Mouse (Mus musculus): Measurements from ENCODE around the gene Deaf1.

The Deaf1 gene

GRCm38 (mm10) chr7:141327469-141328372 is at the start of gene Deaf1, which contains the start of gene Tmem80:
Gene Deaf1, minus strand, starts transcription at chr7:141327690.
Gene Tmem80, plus strand, starts transcription at chr7:141327739.
- in situ Hi-C loops (cut with MboI; ENCODE audit: low pct_unique_long_range_greater_than_20kb in 1 of 2, low sequenced_read_pairs in 2 of 2, unreplicated experiment in 1 of 2) = no loop called here

- in situ Hi-C loops (cut with MboI; ENCODE audit: low pct_unique_long_range_greater_than_20kb in 1 of 2, low sequenced_read_pairs in 2 of 2, unreplicated experiment in 1 of 2) = no loop called here
Measured at GRCm38 (mm10) chr7:141374399-141374798, 46.9 kb upstream of the Deaf1 start.

- in situ Hi-C loops (cut with MboI; ENCODE audit: low pct_unique_long_range_greater_than_20kb in 1 of 2, low sequenced_read_pairs in 2 of 2, unreplicated experiment in 1 of 2) = no loop called here
Measured at GRCm38 (mm10) chr7:141373611-141374010, 46.1 kb upstream of the Deaf1 start.

- in situ Hi-C loops (cut with MboI; ENCODE audit: low pct_unique_long_range_greater_than_20kb in 1 of 2, low sequenced_read_pairs in 2 of 2, unreplicated experiment in 1 of 2) = no loop called here
Measured at GRCm38 (mm10) chr7:141371942-141372595, 44.6 kb upstream of the Deaf1 start.

- in situ Hi-C loops (cut with MboI; ENCODE audit: low pct_unique_long_range_greater_than_20kb in 1 of 2, low sequenced_read_pairs in 2 of 2, unreplicated experiment in 1 of 2) = no loop called here
Measured at GRCm38 (mm10) chr7:141369918-141370317, 42.4 kb upstream of the Deaf1 start.

- in situ Hi-C loops (cut with MboI; ENCODE audit: low pct_unique_long_range_greater_than_20kb in 1 of 2, low sequenced_read_pairs in 2 of 2, unreplicated experiment in 1 of 2) = no loop called here
Measured at GRCm38 (mm10) chr7:141367358-141367757, 39.9 kb upstream of the Deaf1 start.

- in situ Hi-C loops (cut with MboI; ENCODE audit: low pct_unique_long_range_greater_than_20kb in 1 of 2, low sequenced_read_pairs in 2 of 2, unreplicated experiment in 1 of 2) = no loop called here
Measured at GRCm38 (mm10) chr7:141365049-141365445, 37.6 kb upstream of the Deaf1 start.

- in situ Hi-C loops (cut with MboI; ENCODE audit: low pct_unique_long_range_greater_than_20kb in 1 of 2, low sequenced_read_pairs in 2 of 2, unreplicated experiment in 1 of 2) = no loop called here
Measured at GRCm38 (mm10) chr7:141364349-141365048, 37.0 kb upstream of the Deaf1 start.

GRCm38 (mm10) chr7:141363752-141364125 is 36.2 kb upstream of the Deaf1 start:
- in situ Hi-C loops (cut with MboI; ENCODE audit: low pct_unique_long_range_greater_than_20kb in 1 of 2, low sequenced_read_pairs in 2 of 2, unreplicated experiment in 1 of 2) = no loop called here

- in situ Hi-C loops (cut with MboI; ENCODE audit: low pct_unique_long_range_greater_than_20kb in 1 of 2, low sequenced_read_pairs in 2 of 2, unreplicated experiment in 1 of 2) = no loop called here
Measured at GRCm38 (mm10) chr7:141363106-141363751, 35.7 kb upstream of the Deaf1 start.

- in situ Hi-C loops (cut with MboI; ENCODE audit: low pct_unique_long_range_greater_than_20kb in 1 of 2, low sequenced_read_pairs in 2 of 2, unreplicated experiment in 1 of 2) = no loop called here
Measured at GRCm38 (mm10) chr7:141361510-141361909, 34.0 kb upstream of the Deaf1 start.

- in situ Hi-C loops (cut with MboI; ENCODE audit: low pct_unique_long_range_greater_than_20kb in 1 of 2, low sequenced_read_pairs in 2 of 2, unreplicated experiment in 1 of 2) = no loop called here
Measured at GRCm38 (mm10) chr7:141356971-141357370, 29.5 kb upstream of the Deaf1 start.

- in situ Hi-C loops (cut with MboI; ENCODE audit: low pct_unique_long_range_greater_than_20kb in 1 of 2, low sequenced_read_pairs in 2 of 2, unreplicated experiment in 1 of 2) = no loop called here
Measured at GRCm38 (mm10) chr7:141355626-141356326, 28.3 kb upstream of the Deaf1 start.

GRCm38 (mm10) chr7:141355051-141355450 is 27.6 kb upstream of the Deaf1 start:
- in situ Hi-C loops (cut with MboI; ENCODE audit: low pct_unique_long_range_greater_than_20kb in 1 of 2, low sequenced_read_pairs in 2 of 2, unreplicated experiment in 1 of 2) = no loop called here

- in situ Hi-C loops (cut with MboI; ENCODE audit: low pct_unique_long_range_greater_than_20kb in 1 of 2, low sequenced_read_pairs in 2 of 2, unreplicated experiment in 1 of 2) = no loop called here
Measured at GRCm38 (mm10) chr7:141351061-141351460, 23.6 kb upstream of the Deaf1 start.

- in situ Hi-C loops (cut with MboI; ENCODE audit: low pct_unique_long_range_greater_than_20kb in 1 of 2, low sequenced_read_pairs in 2 of 2, unreplicated experiment in 1 of 2) = no loop called here
Measured at GRCm38 (mm10) chr7:141344787-141345186, 17.3 kb upstream of the Deaf1 start.

GRCm38 (mm10) chr7:141343696-141344095 is 16.2 kb upstream of the Deaf1 start:
- in situ Hi-C loops (cut with MboI; ENCODE audit: low pct_unique_long_range_greater_than_20kb in 1 of 2, low sequenced_read_pairs in 2 of 2, unreplicated experiment in 1 of 2) = no loop called here

- in situ Hi-C loops (cut with MboI; ENCODE audit: low pct_unique_long_range_greater_than_20kb in 1 of 2, low sequenced_read_pairs in 2 of 2, unreplicated experiment in 1 of 2) = no loop called here
Measured at GRCm38 (mm10) chr7:141343230-141343629, 15.7 kb upstream of the Deaf1 start.
